Mouse (Mus musculus) heart, postnatal 10 days (tissue): ENCODE measurements around the gene Ccdc180. TPM values are rescaled to one million over a fixed set of nuclear protein-coding genes. Genes with fewer than 3 reads are reported as not detected.

ENCODE experiments used
- DNase-seq, 2 experiments: peaks; one replicate each; pipeline ENCODE4 v3.0.0; 2021
- intact Hi-C: fragments of 180-260 bp; cut with DNase I; formaldehyde crosslinking; loops from one replicate; pipeline ENCODE4 v1.15.1; 2025
- total RNA-seq, 2 experiments: library from RNA; stranded (reverse); gene quantifications; 2 replicates each; pipeline ENCODE4 v1.2.3; 2021

Ccdc180 gene
- total RNA-seq, 2 experiments from 2014 or later, result not detected

GRCm38 (mm10) chr4:45909924-45910323 lies 19.8 kb downstream of the Ccdc180 start:
- DNase-seq, result no peak
- intact Hi-C loops, result no loop called here

- intact Hi-C loops, result no loop called here
- no peak for DNase-seq
Measured at GRCm38 (mm10) chr4:45911256-45911655, 21.2 kb downstream of the Ccdc180 start.

- intact Hi-C loops, result no loop called here
- DNase-seq, result no peak
Measured at GRCm38 (mm10) chr4:45911876-45912275, 21.8 kb downstream of the Ccdc180 start.

GRCm38 (mm10) chr4:45917091-45917490 lies 27.0 kb downstream of the Ccdc180 start:
- intact Hi-C loops, result no loop called here
- peak; percentile 5 to 10 for DNase-seq

- intact Hi-C loops, result no loop called here
- no peak for DNase-seq
Measured at GRCm38 (mm10) chr4:45921663-45922435, 31.7 kb downstream of the Ccdc180 start.

- DNase-seq, result no peak
- intact Hi-C loops, result no loop called here
Measured at GRCm38 (mm10) chr4:45924011-45924410, 33.9 kb downstream of the Ccdc180 start.

GRCm38 (mm10) chr4:45928561-45928960 lies 38.5 kb downstream of the Ccdc180 start:
- DNase-seq, result no peak
- intact Hi-C loops, result no loop called here

- intact Hi-C loops, result loop anchor here (1.0 to 2.0 kb wide), 3 partner anchors 19 to 185 kb away; no protein-coding TSS in a partner anchor
- DNase-seq, result peak; percentile 56 to 83
Measured at GRCm38 (mm10) chr4:45941628-45942044, 51.5 kb downstream of the Ccdc180 start.

- intact Hi-C loops, result no loop called here
- DNase-seq, result no peak
Measured at GRCm38 (mm10) chr4:45947729-45948128, 57.6 kb downstream of the Ccdc180 start.

- no peak for DNase-seq
Measured at GRCm38 (mm10) chr4:45949109-45949848, 59.2 kb downstream of the Ccdc180 start.

GRCm38 (mm10) chr4:45951830-45952229 lies 61.7 kb downstream of the Ccdc180 start:
- intact Hi-C loops, result no loop called here
- DNase-seq, result no peak

More at GRCm38 (mm10) chr4:45949109-45949848, 59.2 kb downstream of the Ccdc180 start:
- intact Hi-C loops, result no loop called here

GRCm38 (mm10) chr4:45953025-45953919 lies 63.2 kb downstream of the Ccdc180 start:
- DNase-seq, result no peak
- intact Hi-C loops, result no loop called here

GRCm38 (mm10) chr4:45955235-45955634 lies 65.1 kb downstream of the Ccdc180 start:
- DNase-seq, result no peak
- intact Hi-C loops, result no loop called here

- intact Hi-C loops, result no loop called here
- no peak for DNase-seq
Measured at GRCm38 (mm10) chr4:45956131-45956530, 66.0 kb downstream of the Ccdc180 start.

GRCm38 (mm10) chr4:45956706-45957105 lies 66.6 kb downstream of the Ccdc180 start:
- intact Hi-C loops, result no loop called here
- no peak for DNase-seq

- DNase-seq, result peak in 1 of 2 experiments; percentile 37
Measured at GRCm38 (mm10) chr4:45964771-45965439, 74.8 kb downstream of the Ccdc180 start, which contains the start of gene Tdrd7. Gene Tdrd7, plus strand, starts transcription at chr4:45965334.

GRCm38 (mm10) chr4:45965737-45966447 lies 75.8 kb downstream of the Ccdc180 start:
- intact Hi-C loops, result no loop called here

More at GRCm38 (mm10) chr4:45964771-45965439, 74.8 kb downstream of the Ccdc180 start, which contains the start of gene Tdrd7:
- intact Hi-C loops, result no loop called here

GRCm38 (mm10) chr4:45966716-45967115 lies 76.6 kb downstream of the Ccdc180 start:
- DNase-seq, result peak in 1 of 2 experiments; percentile 23
- intact Hi-C loops, result no loop called here

More at GRCm38 (mm10) chr4:45965737-45966447, 75.8 kb downstream of the Ccdc180 start:
- peak; percentile 62 to 70 for DNase-seq
